Mouse (Mus musculus) embryonic facial prominence, embryonic 11.5 days (tissue): ENCODE measurements at regions not wholly inside any gene's neighbourhood (a gene's known extent, or its start where the extent isn't known, plus 50 kb on each side); places are given as distances from the start of the nearest gene placed in this dataset.

Experiments used
- ATAC-seq: fragments of 200-750 bp; cut with Nextera tagmentation; replicated peaks from 2 replicates; pipeline ENCODE4 v1.8.0; 2017; ENCODE audit warnings: low read depth; ENCODE audit not compliant: insufficient number of reproducible peaks, low FRiP score, low TSS enrichment
- DNase-seq: peaks from one replicate; pipeline ENCODE4 v3.0.0-alpha.2; 2015; ENCODE audit warnings: low spot score
- H3K27ac ChIP-seq: fragments of 300-500 bp; sonication (generic); replicated peaks from 2 replicates; pipeline ENCODE4 v1.5.1; 2014; ENCODE audit warnings: mild to moderate bottlenecking, low read depth, low read length, control low read depth
- H3K27me3 ChIP-seq: fragments of 300-500 bp; sonication (generic); 2 replicates; pipeline ENCODE4 v1.6.1; 2014; ENCODE audit warnings: mild to moderate bottlenecking, low read length, moderate library complexity, mixed read lengths; ENCODE audit not compliant: control insufficient read depth, insufficient read depth
- H3K36me3 ChIP-seq: fragments of 300-500 bp; sonication (generic); replicated peaks from 2 replicates; pipeline ENCODE4 v1.6.1; 2014; ENCODE audit warnings: low read depth, mild to moderate bottlenecking, low read length, moderate library complexity, mixed read lengths; ENCODE audit not compliant: control insufficient read depth, insufficient read depth
- H3K4me1 ChIP-seq: fragments of 300-500 bp; sonication (generic); 2 replicates; pipeline ENCODE4 v1.6.1; 2014; ENCODE audit warnings: low read length, mixed read lengths; ENCODE audit not compliant: control insufficient read depth, insufficient read depth
- H3K4me2 ChIP-seq: fragments of 300-500 bp; sonication (generic); 2 replicates; pipeline ENCODE4 v1.6.1; 2014; ENCODE audit warnings: low read depth, mild to moderate bottlenecking, control low read depth, low read length, moderate library complexity
- H3K4me3 ChIP-seq: fragments of 300-500 bp; sonication (generic); 2 replicates; pipeline ENCODE4 v1.5.1; 2014; ENCODE audit warnings: low read depth, low read length, control low read depth
- H3K9ac ChIP-seq: fragments of 300-500 bp; sonication (generic); replicated peaks from 2 replicates; pipeline ENCODE4 v1.6.1; 2014; ENCODE audit warnings: mild to moderate bottlenecking, control low read depth, low read length
- H3K9me3 ChIP-seq: fragments of 300-500 bp; sonication (generic); replicated peaks from 2 replicates; pipeline ENCODE4 v1.6.1; 2016; ENCODE audit warnings: mild to moderate bottlenecking, low read length, inconsistent platforms, mixed read lengths; ENCODE audit not compliant: control insufficient read depth
- WGBS: fragments of 180-500 bp; shearing (Covaris S2); extraction: QIAGEN DNeasy Blood & Tissue Kit; methylation state at CpG from one replicate; pipeline ENCODE4 v1.1.7; 2014; 5-methylcytosine and 5-hydroxymethylcytosine counted together

GRCm38 (mm10) chr3:41228536-41228935, 145.7 kb upstream of the Pgrmc2 start:
- no peak overlapping the region for H3K9ac ChIP-seq
- no peak overlapping the region for H3K27ac ChIP-seq
- peak; percentile 66 for DNase-seq
- no peaks in the 10 kb centered on the region for H3K27me3 ChIP-seq
- WGBS, result 25% methylated on average over 7 of the region's 7 CpGs
- no peak; the same call in 1 of the 2 replicates for ATAC-seq
- H3K9me3 ChIP-seq, result no peaks in the 10 kb centered on the region
- H3K36me3 ChIP-seq, result no peaks in the 10 kb centered on the region
- H3K4me3 ChIP-seq, result no peak overlapping the region
- no peaks in the 10 kb centered on the region for H3K4me1 ChIP-seq
- no peak overlapping the region for H3K4me2 ChIP-seq

- H3K4me2 ChIP-seq, result no peak overlapping the region
- H3K9ac ChIP-seq, result no peak overlapping the region
- ATAC-seq, result no peak
- H3K9me3 ChIP-seq, result no peaks in the 10 kb centered on the region
- no peaks in the 10 kb centered on the region for H3K27me3 ChIP-seq
- no peak overlapping the region for H3K4me3 ChIP-seq
- H3K36me3 ChIP-seq, result no peaks in the 10 kb centered on the region
- no peaks in the 10 kb centered on the region for H3K4me1 ChIP-seq
- no peak for DNase-seq
- no peak overlapping the region for H3K27ac ChIP-seq
Measured at GRCm38 (mm10) chr3:41220746-41221145, 137.9 kb upstream of the Pgrmc2 start.

GRCm38 (mm10) chr3:41217770-41218169, 134.9 kb upstream of the Pgrmc2 start:
- Histone ChIP-seq H3K9ac (no peak overlapping the region), H3K4me1 (no peaks in the 10 kb centered on the region), H3K4me3 (no peak overlapping the region), H3K27ac (no peak overlapping the region), H3K9me3 (no peaks in the 10 kb centered on the region), H3K27me3 (no peaks in the 10 kb centered on the region), H3K4me2 (no peak overlapping the region), H3K36me3 (no peaks in the 10 kb centered on the region)
- 89% methylated on average over 3 of the region's 3 CpGs for WGBS
- ATAC-seq (no peak), DNase-seq (no peak)

GRCm38 (mm10) chr3:41213533-41213932, 130.7 kb upstream of the Pgrmc2 start:
- no peaks in the 10 kb centered on the region for H3K36me3 ChIP-seq
- no peak overlapping the region for H3K4me3 ChIP-seq
- DNase-seq (no peak), ATAC-seq (no peak)
- no peaks in the 10 kb centered on the region for H3K4me1 ChIP-seq
- H3K9ac ChIP-seq, result no peak overlapping the region
- 67% methylated on average over 2 of the region's 2 CpGs for WGBS
- H3K9me3 ChIP-seq, result no peaks in the 10 kb centered on the region
- no peak overlapping the region for H3K27ac ChIP-seq
- H3K4me2 ChIP-seq, result no peak overlapping the region
- H3K27me3 ChIP-seq, result no peaks in the 10 kb centered on the region

- Histone ChIP-seq H3K4me3 (no peak overlapping the region), H3K27ac (no peak overlapping the region), H3K4me2 (no peak overlapping the region), H3K9ac (no peak overlapping the region), H3K27me3 (no peaks in the 10 kb centered on the region), H3K36me3 (no peaks in the 10 kb centered on the region), H3K4me1 (no peaks in the 10 kb centered on the region), H3K9me3 (no peaks in the 10 kb centered on the region)
- ATAC-seq (no peak), DNase-seq (no peak)
- 78% methylated on average over 7 of the region's 7 CpGs for WGBS
Measured at GRCm38 (mm10) chr3:41210333-41210732, 127.5 kb upstream of the Pgrmc2 start.

GRCm38 (mm10) chr3:41202895-41203294, 120.0 kb upstream of the Pgrmc2 start:
- Histone ChIP-seq H3K36me3 (no peaks in the 10 kb centered on the region), H3K9ac (no peak overlapping the region), H3K4me3 (no peak overlapping the region), H3K27me3 (no peaks in the 10 kb centered on the region), H3K4me2 (no peak overlapping the region), H3K4me1 (no peaks in the 10 kb centered on the region), H3K9me3 (no peaks in the 10 kb centered on the region), H3K27ac (no peak overlapping the region)
- ATAC-seq (0 out of 2 replicates have a peak, but pooled peaks have one; percentile 56), DNase-seq (no peak)
- 72% methylated on average over 13 of the region's 13 CpGs for WGBS

- Histone ChIP-seq H3K9me3 (no peaks in the 10 kb centered on the region), H3K36me3 (no peaks in the 10 kb centered on the region), H3K27me3 (no peaks in the 10 kb centered on the region), H3K4me2 (no peak overlapping the region), H3K4me3 (no peak overlapping the region), H3K4me1 (no peaks in the 10 kb centered on the region), H3K27ac (no peak overlapping the region), H3K9ac (no peak overlapping the region)
- ATAC-seq (no peak), DNase-seq (no peak)
- 34% methylated on average over 4 of the region's 4 CpGs for WGBS
Measured at GRCm38 (mm10) chr3:41201782-41202181, 118.9 kb upstream of the Pgrmc2 start.

GRCm38 (mm10) chr3:41200026-41200425, 117.2 kb upstream of the Pgrmc2 start:
- no peaks in the 10 kb centered on the region for H3K27me3 ChIP-seq
- no peaks in the 10 kb centered on the region for H3K36me3 ChIP-seq
- ATAC-seq (no peak), DNase-seq (no peak)
- H3K27ac ChIP-seq, result no peak overlapping the region
- no peak overlapping the region for H3K4me3 ChIP-seq
- no peaks in the 10 kb centered on the region for H3K9me3 ChIP-seq
- no peak overlapping the region for H3K9ac ChIP-seq
- WGBS, result 85% methylated on average over 5 of the region's 5 CpGs
- H3K4me1 ChIP-seq, result no peaks in the 10 kb centered on the region
- H3K4me2 ChIP-seq, result no peak overlapping the region
